Mouse (Mus musculus) liver, postnatal 0 days (tissue): ENCODE results near the gene Pla2r1. TPM values are rescaled to one million over a fixed set of nuclear protein-coding genes. Genes with fewer than 3 reads are reported as not detected.

Experiments
- ATAC-seq: fragments of 200-750 bp; cut with Nextera tagmentation; 2 replicates; pipeline ENCODE4 v1.8.0; 2017; ENCODE audit warnings: mild to moderate bottlenecking, moderate library complexity
- DNase-seq: peaks from one replicate; pipeline ENCODE4 v3.0.0-alpha.2; 2016
- H3K27ac ChIP-seq: fragments of 300-500 bp; sonication (generic); 2 replicates; pipeline ENCODE4 v1.5.1; 2014; ENCODE audit warnings: antibody characterized with exemption, moderate library complexity, mild to moderate bottlenecking, low read depth
- H3K27me3 ChIP-seq: fragments of 300-500 bp; sonication (generic); 2 replicates; pipeline ENCODE4 v1.6.1; 2014; ENCODE audit warnings: low read length, control low read depth, mixed read lengths; ENCODE audit not compliant: insufficient read depth
- H3K36me3 ChIP-seq: fragments of 300-500 bp; sonication (generic); replicated peaks from 2 replicates; pipeline ENCODE4 v1.6.1; 2014; ENCODE audit warnings: mild to moderate bottlenecking, control low read depth, low read length, moderate library complexity, mixed read lengths; ENCODE audit not compliant: insufficient read depth
- H3K4me1 ChIP-seq: fragments of 300-500 bp; sonication (generic); 2 replicates; pipeline ENCODE4 v1.6.1; 2014; ENCODE audit warnings: antibody characterized with exemption, mild to moderate bottlenecking, control low read depth; ENCODE audit not compliant: insufficient read depth
- H3K4me2 ChIP-seq: fragments of 300-500 bp; sonication (generic); 2 replicates; pipeline ENCODE4 v1.6.1; 2014; ENCODE audit warnings: low read depth, mild to moderate bottlenecking, low read length, moderate library complexity, mixed read lengths
- H3K4me3 ChIP-seq: fragments of 300-500 bp; sonication (generic); 2 replicates; pipeline ENCODE4 v1.5.1; 2014; ENCODE audit warnings: low read depth, low read length
- H3K9ac ChIP-seq: fragments of 300-500 bp; sonication (generic); replicated peaks from 2 replicates; pipeline ENCODE4 v1.6.1; 2014; ENCODE audit warnings: mild to moderate bottlenecking, moderate library complexity
- H3K9me3 ChIP-seq: fragments of 300-500 bp; sonication (generic); 2 replicates; pipeline ENCODE4 v1.6.1; 2016; ENCODE audit warnings: mild to moderate bottlenecking, control low read depth, low read length, mixed read lengths
- CTCF ChIP-seq: sonication (generic); IDR thresholded peaks from 2 replicates; pipeline ENCODE4 v1.5.1; 2016; ENCODE audit warnings: antibody characterized with exemption, low read depth
- EP300 ChIP-seq: IDR thresholded peaks from 2 replicates; pipeline ENCODE4 v1.6.1; 2016; ENCODE audit warnings: antibody characterized with exemption, low read depth, mild to moderate bottlenecking
- WGBS: fragments of 180-500 bp; shearing (Covaris S2); extraction: QIAGEN DNeasy Blood & Tissue Kit; methylation state at CpG from one replicate; pipeline ENCODE4 v1.1.7; 2014; ENCODE audit not compliant: insufficient replicate concordance; 5-methylcytosine and 5-hydroxymethylcytosine counted together
- polyA plus RNA-seq: library from polyadenylated mRNA; unstranded; fragments of >200 nt; fragmentation: Nextera tagmentation; extraction: Ambion mirVana; gene quantifications from 2 replicates; pipeline ENCODE4 v1.2.1, GENCODE M21; 2015

The Pla2r1 gene
- polyA plus RNA-seq, 1 experiment from 2014 or later, result 0.35 TPM

GRCm38 (mm10) chr2:60369454-60369853, 183.7 kb downstream of the Pla2r1 start:
- DNase-seq, result no peak
- Histone ChIP-seq H3K9ac (no peak overlapping the region), H3K4me2 (no peak overlapping the region), H3K27ac (no peak overlapping the region), H3K4me1 (no peaks in the 10 kb centered on the region), H3K36me3 (no peaks in the 10 kb centered on the region; the same call in 1 of the 2 replicates), H3K27me3 (no peaks in the 10 kb centered on the region), H3K9me3 (no peaks in the 10 kb centered on the region), H3K4me3 (no peak overlapping the region)
- WGBS, result 55% methylated on average over 4 of the region's 4 CpGs
- no peak for TF ChIP-seq CTCF
- no peak for TF ChIP-seq EP300
- no peak for ATAC-seq

- 84% methylated on average over 7 of the region's 7 CpGs for WGBS
- H3K4me2 ChIP-seq, result no peak overlapping the region
- no peak overlapping the region for H3K27ac ChIP-seq
- TF ChIP-seq CTCF (no peak), EP300 (no peak)
- H3K36me3 ChIP-seq, result no peaks in the 10 kb centered on the region; the same call in 1 of the 2 replicates
- H3K4me3 ChIP-seq, result no peak overlapping the region
- H3K9ac ChIP-seq, result no peak overlapping the region
- no peaks in the 10 kb centered on the region for H3K4me1 ChIP-seq
- DNase-seq (no peak), ATAC-seq (no peak)
- H3K27me3 ChIP-seq, result no peaks in the 10 kb centered on the region
- H3K9me3 ChIP-seq, result no peaks in the 10 kb centered on the region
Measured at GRCm38 (mm10) chr2:60367871-60368270, 185.2 kb downstream of the Pla2r1 start.

Other genes with a start within 250 kb of the Pla2r1 start
- 1.5 and 2.0 TPM in 2 replicates for gene Ly75, start 170.0 kb downstream of the Pla2r1 start, polyA plus RNA-seq
- gene Itgb6, start 169.3 kb upstream of the Pla2r1 start, polyA plus RNA-seq, result 0.06 and 0.07 TPM in 2 replicates